Mouse (Mus musculus) frontal cortex, adult 2 months (tissue): ENCODE data around the gene Gm3667. TPM values are rescaled to one million over a fixed set of nuclear protein-coding genes. Genes with fewer than 3 reads are reported as not detected.
A peak's percentile ranks its signal among the peaks of the same experiment; 100 is the strongest.
"Not testable (repeated sequence)": the region's sequence is repeated elsewhere in the genome, so short reads cannot be mapped to it uniquely, and the experiment has no call there.

Source experiments
- DNase-seq, 2 experiments: peaks; one replicate each; pipeline ENCODE4 v3.0.0; 2022; ENCODE audit warnings: low spot score in 1 of 2; ENCODE audit errors: extremely low spot score in 1 of 2
- polyA plus RNA-seq: library from polyadenylated mRNA; depleted of rRNA; stranded (reverse); fragments of >200 nt; gene quantifications from 2 replicates; pipeline ENCODE4 v1.2.3, GENCODE M21; 2012; rRNA removed

Gene Gm3667
- 2.3 TPM in 2 replicates for polyA plus RNA-seq

DNA sequence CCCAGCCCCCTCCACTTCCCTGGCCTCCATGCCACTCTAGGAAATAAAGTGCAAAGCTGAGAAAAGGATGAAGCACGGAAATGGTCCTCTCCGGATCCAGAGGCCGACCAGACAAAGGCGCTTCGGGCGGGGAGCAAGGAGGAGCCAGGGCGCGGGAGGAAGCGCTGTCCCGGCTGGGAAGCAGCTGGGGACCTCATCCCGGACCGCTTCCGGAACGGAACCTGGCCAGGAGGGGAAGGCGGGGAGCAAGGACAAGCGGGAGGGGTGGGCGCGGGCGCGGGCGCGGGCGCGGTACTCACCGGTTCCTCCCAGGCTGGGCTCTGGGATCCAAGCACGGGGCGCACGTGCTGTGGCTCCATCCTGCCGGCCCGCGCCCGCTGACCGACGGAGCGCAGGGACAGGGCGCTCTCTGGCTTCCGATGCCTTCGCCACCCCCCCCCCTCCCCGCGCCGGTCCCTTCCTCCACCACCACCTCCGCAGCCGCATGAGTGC, at the start of gene Gm3667:
Gene Gm3667, minus strand, starts transcription at position 442 of the 492 bp plus-strand sequence.
- not testable (repeated sequence) for DNase-seq

DNA sequence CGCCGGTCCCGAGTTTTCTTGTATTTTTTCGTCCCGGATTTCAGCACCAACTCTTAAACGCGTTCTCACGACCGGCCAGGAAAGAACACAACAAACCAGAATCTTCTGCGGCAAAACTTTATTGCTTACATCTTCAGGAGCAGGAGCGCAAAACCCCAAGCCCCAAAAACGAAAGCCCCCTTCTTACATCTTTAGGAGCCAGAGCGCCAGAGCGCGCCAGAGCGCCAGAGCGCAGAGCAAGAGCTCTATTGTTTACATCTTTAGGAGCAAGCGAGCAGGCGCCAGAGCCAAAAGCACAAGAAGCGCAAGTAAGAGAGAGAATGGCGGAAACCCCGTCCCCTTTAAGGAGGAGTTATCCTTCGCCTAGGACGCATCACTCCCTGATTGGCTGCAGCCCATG, 10.1 kb upstream of the Gm3667 start:
- DNase-seq: not testable (repeated sequence)

DNA sequence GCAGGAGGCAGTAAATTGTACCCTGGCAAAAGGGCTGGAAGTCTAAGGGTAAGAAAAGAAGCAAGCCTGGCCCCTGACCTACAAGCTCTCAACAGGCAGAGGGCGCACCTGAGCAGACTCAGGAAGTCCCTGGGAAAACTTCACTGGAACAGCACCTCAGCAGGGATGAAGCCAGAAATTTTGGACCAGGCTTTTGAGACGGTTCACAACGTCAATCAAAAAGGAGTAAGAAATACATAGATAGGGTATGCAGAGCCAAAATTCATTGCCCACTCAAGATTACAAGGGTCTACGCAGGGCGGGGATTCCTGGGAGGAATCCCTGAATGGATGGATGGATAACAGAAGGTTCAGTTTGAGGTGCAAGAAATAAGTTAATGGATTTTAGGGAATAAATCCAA, 951 bp downstream of the Gm3667 start:
- peak; percentile 33 to 56 for DNase-seq

DNA sequence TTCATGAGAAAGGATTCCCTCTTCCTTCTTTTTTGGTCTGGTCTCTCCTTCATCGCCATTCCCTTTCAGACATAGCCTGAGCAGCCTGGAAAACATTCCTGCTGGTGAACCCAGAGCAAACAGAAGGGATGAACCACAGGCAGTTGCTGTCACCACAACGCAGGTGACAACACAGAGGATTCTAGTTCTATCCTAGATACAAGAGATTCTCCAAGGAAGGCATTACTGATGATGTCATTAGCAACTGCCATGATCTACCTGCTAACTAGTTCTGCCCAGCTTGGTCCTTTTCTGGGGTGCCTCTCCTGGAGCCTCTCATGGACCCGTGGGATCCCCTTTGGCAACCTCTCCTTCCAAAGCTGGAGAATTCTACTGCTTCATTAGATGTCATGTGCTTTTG, 49.6 kb downstream of the Gm3667 start, which contains the start of gene Gm3642:
Gene Gm3642, minus strand, starts transcription at position 101 of the 400 bp plus-strand sequence.
- not testable (repeated sequence) for DNase-seq

DNA sequence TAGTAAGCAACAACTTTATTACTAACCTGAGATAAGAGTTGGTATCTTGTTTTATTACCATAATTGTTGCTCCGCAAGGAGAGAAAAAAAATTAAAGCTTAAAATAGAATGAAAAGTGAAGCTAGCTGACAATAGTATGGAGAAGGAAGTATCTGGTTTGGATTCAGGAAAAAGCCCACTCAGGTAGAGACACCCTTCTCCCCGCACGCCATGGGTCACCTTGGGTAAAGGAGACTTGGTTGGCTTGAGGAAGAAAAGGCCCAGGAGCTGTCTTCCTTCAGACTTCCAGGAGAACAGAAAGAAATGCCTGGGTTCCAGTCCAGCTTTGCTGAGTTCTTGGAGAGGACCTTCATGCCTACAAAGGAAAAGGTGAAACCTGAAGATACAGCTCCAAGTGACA, 66.5 kb downstream of the Gm3667 start:
- DNase-seq: not testable (repeated sequence)

Other genes starting within 250 kb of the Gm3667 start
- not detected in 2 replicates for gene Gm10251, start 205.8 kb downstream of the Gm3667 start, polyA plus RNA-seq
- gene Gm8050, start 169.7 kb downstream of the Gm3667 start, polyA plus RNA-seq: not detected in 2 replicates
- 7.7 and 7.8 TPM in 2 replicates for gene Gm3636, start 147.6 kb downstream of the Gm3667 start, polyA plus RNA-seq
- gene Gm8362, start 115.6 kb downstream of the Gm3667 start, polyA plus RNA-seq: not detected in 2 replicates
- not detected in 2 replicates for gene Gm3642, start 49.7 kb downstream of the Gm3667 start, polyA plus RNA-seq
- not detected in 2 replicates for gene Gm6356, start 83.9 kb upstream of the Gm3667 start, polyA plus RNA-seq
- 1.1 and 1.5 TPM in 2 replicates for gene Gm10406, start 137.5 kb upstream of the Gm3667 start, polyA plus RNA-seq
- gene Gm3685, start 155.0 kb upstream of the Gm3667 start, polyA plus RNA-seq: not detected in 2 replicates
- 2.6 and 3.2 TPM in 2 replicates for gene Gm3696, start 210.7 kb upstream of the Gm3667 start, polyA plus RNA-seq
- 0.06 and 0.17 TPM in 2 replicates for gene Gm6676, start 235.4 kb upstream of the Gm3667 start, polyA plus RNA-seq